Mouse (Mus musculus): ENCODE measurements at regions not wholly inside any gene's neighbourhood (a gene's known extent, or its start where the extent isn't known, plus 50 kb on each side); places are given as distances from the start of the nearest gene placed in this dataset.
A peak's percentile ranks its signal among the peaks of the same experiment; 100 is the strongest.

DNA sequence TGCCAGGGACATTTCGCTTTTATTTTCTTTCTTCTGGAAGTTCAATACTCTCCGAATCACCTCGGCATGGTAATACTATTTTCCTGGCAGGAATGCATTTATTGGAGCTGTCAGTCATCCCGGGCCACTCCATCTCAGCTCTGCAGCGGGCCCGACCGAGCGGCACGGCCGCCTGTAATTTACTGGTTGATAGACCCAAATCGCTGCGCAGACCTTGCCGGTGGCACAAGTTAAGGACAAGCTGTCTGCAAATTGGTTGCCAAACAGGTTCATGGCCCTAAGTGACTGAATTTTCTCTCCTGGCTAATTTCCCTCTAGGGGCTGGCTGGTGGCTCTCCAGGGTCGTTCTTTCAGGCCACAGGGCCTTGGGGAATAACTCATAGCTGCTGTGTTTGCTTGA, 169.4 kb upstream of the Kcnab2 start:
- DNase-seq (ENCODE audit: low read depth, low spot score) = no peak

DNA sequence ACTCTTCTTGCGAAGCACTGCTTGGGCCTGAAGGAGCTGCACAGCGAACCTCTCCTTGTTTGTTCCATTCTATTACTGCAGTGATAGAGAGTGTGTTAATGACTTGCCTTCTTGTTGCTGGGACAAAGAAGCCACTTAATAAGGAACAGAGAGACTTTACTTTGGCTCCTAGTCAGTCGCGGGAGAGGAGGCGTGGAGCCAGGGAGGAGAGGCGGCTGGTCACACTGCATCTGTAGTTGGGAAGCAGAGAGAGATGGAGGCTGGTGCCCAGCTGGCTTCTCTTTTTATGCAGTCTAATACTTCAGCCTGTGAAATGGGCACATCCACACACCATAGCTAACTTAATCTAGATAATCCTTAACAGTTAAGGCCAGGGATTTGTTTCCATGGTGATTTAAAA, 159.4 kb upstream of the Kcnab2 start:
- DNase-seq (ENCODE audit: low read depth, low spot score) = no peak

DNA sequence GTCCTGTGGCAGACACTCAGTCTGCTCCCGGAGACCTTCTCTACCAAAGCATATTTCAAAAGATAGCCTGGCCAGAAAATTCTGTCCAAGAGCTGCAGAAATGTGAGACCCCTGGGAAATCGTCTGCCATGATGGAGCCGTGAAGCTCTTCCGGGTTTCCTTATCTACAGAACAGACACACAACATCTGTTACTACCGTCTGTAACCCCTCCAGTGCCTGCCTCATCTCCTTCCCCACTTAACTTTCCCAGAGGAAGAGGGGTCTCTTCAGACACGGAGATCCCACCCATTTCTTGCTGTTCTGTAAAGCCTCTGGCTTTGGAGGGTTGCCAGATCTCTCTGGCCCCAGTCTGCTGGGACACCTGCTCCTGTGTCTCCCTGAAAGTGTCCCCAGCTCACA, 156.2 kb upstream of the Kcnab2 start:
- DNase-seq (ENCODE audit: low read depth, low spot score) = no peak

DNA sequence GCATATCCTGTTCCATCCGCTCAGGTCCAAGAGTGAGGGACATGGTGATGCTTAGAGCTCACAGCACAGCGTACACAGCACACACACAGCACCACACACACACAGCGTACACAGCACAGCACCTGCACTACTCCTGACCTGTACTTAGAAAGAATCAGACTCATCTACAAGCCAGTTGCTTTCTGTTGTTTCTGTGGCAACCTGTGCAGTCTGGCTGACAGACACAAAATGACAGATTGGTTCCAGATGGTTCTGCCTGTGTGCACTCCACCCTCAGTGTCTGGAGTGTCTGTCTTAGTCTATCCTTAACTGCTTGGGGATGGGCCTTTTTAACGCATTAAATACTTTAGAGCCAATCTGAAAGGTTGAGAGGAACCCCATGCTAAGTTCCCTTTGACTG, 150.4 kb upstream of the Kcnab2 start:
- no peak for DNase-seq (ENCODE audit: low read depth, low spot score)

DNA sequence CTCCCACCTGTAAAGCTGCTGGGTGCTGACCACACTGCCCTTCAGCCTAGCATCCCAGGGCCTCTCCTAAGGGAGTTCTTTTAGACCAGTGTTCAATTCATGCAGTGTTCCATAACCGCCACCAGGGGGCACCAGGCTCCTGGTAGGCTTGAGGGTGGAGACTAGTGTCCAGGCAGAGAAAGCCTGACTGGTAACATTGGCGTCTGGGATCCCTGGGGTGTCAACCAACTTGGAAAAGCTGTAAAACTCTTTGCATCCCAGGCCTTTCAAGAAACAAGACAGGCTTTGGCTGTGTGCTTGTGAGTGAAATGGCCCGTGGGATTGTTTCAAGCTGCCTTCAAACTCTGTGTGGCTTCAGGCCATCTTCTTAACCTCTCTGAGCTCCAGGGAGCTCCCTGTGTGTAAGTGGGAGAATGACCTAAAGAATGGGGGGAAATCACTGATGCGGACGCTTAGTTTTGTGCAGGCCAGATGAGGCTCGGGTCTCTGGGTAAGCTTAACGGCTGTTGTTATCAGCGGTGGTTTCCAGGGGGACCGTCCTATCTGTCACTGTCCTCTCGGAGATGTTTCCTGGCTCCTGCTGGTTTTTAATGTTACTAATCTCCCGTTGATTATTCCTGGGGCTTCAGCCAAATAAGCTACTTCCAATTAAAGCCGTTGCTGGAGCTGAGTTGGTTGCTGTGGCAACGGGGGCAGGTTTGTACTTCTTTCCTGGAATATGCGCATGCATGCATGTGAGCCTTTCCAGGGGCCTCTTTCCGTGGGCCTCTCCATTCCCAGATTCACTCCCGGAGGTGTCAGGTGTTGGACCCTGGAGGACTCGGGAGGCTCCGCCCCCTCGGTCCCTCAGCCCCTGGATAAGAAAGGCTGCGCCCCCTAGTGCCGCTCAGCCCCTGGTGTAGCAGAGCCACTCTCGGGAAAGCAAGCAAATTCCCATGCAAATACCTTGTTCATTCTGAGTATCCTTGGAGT, 147.6 kb upstream of the Kcnab2 start:
- DNase-seq (ENCODE audit: low read depth, low spot score) = peak; percentile 43

DNA sequence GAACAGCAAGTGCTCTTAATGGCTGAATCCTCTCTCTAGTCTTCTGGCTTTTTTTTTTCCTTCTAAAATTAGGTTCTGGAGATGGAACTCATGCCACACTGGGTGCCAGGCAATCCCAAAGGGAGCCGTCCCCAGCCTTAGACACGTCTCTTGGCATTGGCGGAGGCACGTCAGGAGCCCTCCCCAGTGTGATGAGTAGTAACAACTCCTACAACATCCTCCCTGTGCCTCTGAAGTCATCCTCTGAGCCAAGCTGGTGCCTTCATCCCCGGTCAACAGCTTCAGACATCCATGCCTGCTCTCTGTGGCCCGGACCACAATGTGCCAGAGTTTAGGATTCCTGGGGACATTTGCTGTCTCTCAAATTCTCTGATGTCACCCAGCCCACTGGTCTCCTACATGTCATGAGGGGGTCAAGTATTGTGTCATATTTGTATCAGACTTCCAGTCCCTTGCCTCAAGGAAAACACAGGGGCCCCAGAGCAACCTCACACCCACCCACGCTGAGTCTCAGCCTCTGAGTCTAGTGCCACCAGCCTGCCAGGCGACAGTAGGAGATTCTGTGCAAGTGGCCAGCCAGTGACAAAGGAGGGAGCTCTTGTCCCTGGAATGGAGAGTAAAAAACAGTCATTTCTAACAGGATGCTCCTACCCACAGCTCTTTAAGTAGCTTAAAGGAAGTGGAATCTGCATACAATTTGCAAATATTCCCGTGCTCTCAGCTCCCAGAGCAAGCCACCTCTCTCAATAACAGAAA, 144.5 kb upstream of the Kcnab2 start:
- DNase-seq (ENCODE audit: low read depth, low spot score) = no peak

DNA sequence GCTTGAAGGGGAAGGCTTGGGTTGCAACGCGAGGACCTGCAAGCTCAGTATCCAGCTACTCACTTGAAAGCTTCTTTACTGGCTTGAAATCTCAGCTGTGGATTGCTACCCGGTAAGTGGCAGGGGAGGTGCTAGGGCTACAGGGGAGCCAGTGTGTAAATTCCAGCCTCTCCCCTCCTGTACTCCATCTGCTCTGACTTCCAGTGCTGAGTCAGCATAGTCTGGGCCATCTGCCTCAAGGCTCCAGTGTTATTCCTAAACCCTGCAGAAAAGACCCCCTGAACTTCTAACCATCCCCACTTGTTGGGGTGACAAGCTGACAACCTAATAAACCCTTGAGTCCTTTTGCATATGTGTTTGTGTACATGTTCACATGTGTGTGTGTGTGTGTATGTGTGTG, 140.0 kb upstream of the Kcnab2 start:
- DNase-seq (ENCODE audit: low read depth, low spot score) = no peak

DNA sequence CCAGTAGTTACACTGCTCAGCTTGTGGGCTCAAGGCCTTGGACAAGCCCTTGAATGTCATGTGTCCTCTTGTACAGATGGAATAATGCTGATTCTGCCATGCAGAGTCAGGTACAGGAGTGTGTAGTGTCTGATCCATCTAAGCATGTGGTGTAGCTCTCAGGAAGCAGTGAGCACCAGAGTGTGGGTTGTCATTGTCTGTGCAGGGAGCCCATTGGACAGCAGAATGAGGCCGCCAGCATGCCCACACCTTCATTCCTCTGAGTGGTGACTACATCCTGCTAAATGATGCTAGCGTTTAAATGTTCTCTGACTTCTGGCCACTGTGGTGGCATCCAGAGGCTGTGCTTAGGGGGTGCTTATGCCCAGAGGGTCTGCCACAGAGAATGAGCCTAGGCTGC, 137.5 kb upstream of the Kcnab2 start:
- no peak for DNase-seq (ENCODE audit: low read depth, low spot score)

DNA sequence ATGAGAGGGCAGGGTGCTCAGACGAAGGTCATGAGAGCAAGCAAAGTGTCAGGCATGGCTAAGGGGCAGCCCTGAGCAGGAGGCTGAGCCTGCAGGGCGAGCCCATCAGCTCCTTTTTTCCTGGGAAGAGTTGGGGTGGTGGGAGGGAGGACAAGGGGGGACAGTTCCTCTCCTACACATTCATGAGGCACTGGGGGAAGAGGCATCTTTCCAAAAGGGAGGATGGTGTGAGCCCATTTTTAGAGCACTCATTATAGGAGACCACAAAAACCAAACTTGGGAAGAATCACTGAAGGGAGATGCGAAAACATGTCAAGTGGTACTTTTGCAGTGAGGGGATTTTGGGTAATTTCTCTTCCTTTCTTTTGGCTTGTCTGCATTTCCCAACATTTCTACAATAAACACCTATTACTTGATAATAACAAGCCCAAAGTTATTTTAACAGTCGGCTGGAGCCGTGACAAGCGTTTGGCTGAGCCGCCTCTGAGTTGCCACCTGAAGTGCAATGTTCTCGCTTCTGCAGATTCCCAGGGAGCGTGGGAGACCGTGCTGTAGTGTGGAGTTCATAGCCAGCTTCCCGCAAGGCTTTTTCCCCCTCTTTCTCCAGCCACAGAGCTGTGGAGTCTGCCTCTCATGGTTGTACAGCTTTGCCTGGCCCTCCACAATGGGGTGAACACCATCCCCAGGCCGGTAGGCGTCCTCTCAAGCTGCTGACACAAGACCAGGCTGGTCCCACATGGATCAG, 136.9 kb upstream of the Kcnab2 start:
- DNase-seq (ENCODE audit: low read depth, low spot score) = no peak

Measured in CD4-positive, CD25-positive, alpha-beta regulatory T cell, adult 2 months (primary cell).